Mouse (Mus musculus) kidney, embryonic 14.5 days (tissue): ENCODE measurements around the gene Eif3i. TPM values are rescaled to one million over a fixed set of nuclear protein-coding genes. Genes with fewer than 3 reads are reported as not detected.
"Not testable (repeated sequence)": the region's sequence is repeated elsewhere in the genome, so short reads cannot be mapped to it uniquely, and the experiment has no call there.

ENCODE experiments used
- ATAC-seq: fragments of 200-750 bp; cut with Nextera tagmentation; 2 replicates; pipeline ENCODE4 v1.8.0; 2017; ENCODE audit warnings: moderate number of reproducible peaks, mild to moderate bottlenecking, moderate TSS enrichment, moderate library complexity; ENCODE audit not compliant: low FRiP score, low TSS enrichment
- H3K27ac ChIP-seq: fragments of 300-500 bp; sonication (generic); 2 replicates; pipeline ENCODE4 v1.5.1; 2014; ENCODE audit warnings: low read depth, mild to moderate bottlenecking, low read length, moderate library complexity, mixed read lengths
- H3K27me3 ChIP-seq: fragments of 300-500 bp; sonication (generic); 2 replicates; pipeline ENCODE4 v1.6.1; 2014; ENCODE audit warnings: mild to moderate bottlenecking, low read length; ENCODE audit not compliant: control insufficient read depth, insufficient read depth
- H3K36me3 ChIP-seq: fragments of 300-500 bp; sonication (generic); 2 replicates; pipeline ENCODE4 v1.6.1; 2014; ENCODE audit warnings: low read length, mixed read lengths; ENCODE audit not compliant: control insufficient read depth, insufficient read depth
- H3K4me1 ChIP-seq: fragments of 300-500 bp; sonication (generic); 2 replicates; pipeline ENCODE4 v1.6.1; 2014; ENCODE audit warnings: low read length, mixed read lengths; ENCODE audit not compliant: control insufficient read depth, insufficient read depth
- H3K4me2 ChIP-seq: fragments of 300-500 bp; sonication (generic); replicated peaks from 2 replicates; pipeline ENCODE4 v1.6.1; 2014; ENCODE audit warnings: low read depth, mild to moderate bottlenecking, low read length
- H3K4me3 ChIP-seq: fragments of 300-500 bp; sonication (generic); 2 replicates; pipeline ENCODE4 v1.5.1; 2014; ENCODE audit warnings: mild to moderate bottlenecking, low read length
- H3K9ac ChIP-seq: fragments of 300-500 bp; sonication (generic); 2 replicates; pipeline ENCODE4 v1.6.1; 2014; ENCODE audit warnings: low read depth, mild to moderate bottlenecking, low read length, moderate library complexity
- H3K9me3 ChIP-seq: fragments of 300-500 bp; sonication (generic); 2 replicates; pipeline ENCODE4 v1.6.1; 2016; ENCODE audit warnings: low read length; ENCODE audit not compliant: control insufficient read depth
- WGBS: fragments of 180-500 bp; shearing (Covaris S2); extraction: QIAGEN DNeasy Blood & Tissue Kit; methylation state at CpG from one replicate; pipeline ENCODE4 v1.1.7; 2014; 5-methylcytosine and 5-hydroxymethylcytosine counted together
- polyA plus RNA-seq: library from polyadenylated mRNA; unstranded; fragments of >200 nt; fragmentation: Nextera tagmentation; extraction: Ambion mirVana; gene quantifications from 2 replicates; pipeline ENCODE4 v1.2.1, GENCODE M21; 2014

The Eif3i gene
- polyA plus RNA-seq, 1 experiment from 2014 or later = 340 TPM

GRCm38 (mm10) chr4:129558321-129558955 lies 42.0 kb downstream of the Eif3i start:
- H3K4me2 ChIP-seq = no peak overlapping the region
- WGBS = 84% methylated on average over 12 of the region's 12 CpGs
- H3K9me3 ChIP-seq = no peaks in the 10 kb centered on the region
- ATAC-seq = no peak
- no peak overlapping the region for H3K27ac ChIP-seq
- H3K4me1 ChIP-seq = peaks cover 9% of the 10 kb centered on the region; the same call in 1 of the 2 replicates
- H3K27me3 ChIP-seq = no peaks in the 10 kb centered on the region
- no peaks in the 10 kb centered on the region for H3K36me3 ChIP-seq
- H3K9ac ChIP-seq = no peak overlapping the region
- no peak overlapping the region for H3K4me3 ChIP-seq

GRCm38 (mm10) chr4:129557256-129557808 lies 43.1 kb downstream of the Eif3i start:
- Histone ChIP-seq H3K9ac (peak overlapping the region; percentile 47), H3K4me1 (peaks cover 6% of the 10 kb centered on the region; the same call in 1 of the 2 replicates), H3K4me3 (no peak overlapping the region), H3K27me3 (no peaks in the 10 kb centered on the region), H3K9me3 (no peaks in the 10 kb centered on the region), H3K36me3 (no peaks in the 10 kb centered on the region), H3K4me2 (peak overlapping the region; percentile 77; the same call in 1 of the 2 replicates), H3K27ac (peak overlapping the region; percentile 39; the same call in 1 of the 2 replicates)
- no peak for ATAC-seq
- 39% methylated on average over 9 of the region's 9 CpGs for WGBS

- H3K4me2 ChIP-seq = peak overlapping the region; percentile 77
- ATAC-seq = peak; percentile 84
- peak overlapping the region; percentile 48 for H3K4me3 ChIP-seq
- H3K4me1 ChIP-seq = peaks cover 6% of the 10 kb centered on the region; the same call in 1 of the 2 replicates
- no peaks in the 10 kb centered on the region for H3K36me3 ChIP-seq
- H3K9me3 ChIP-seq = no peaks in the 10 kb centered on the region
- H3K27ac ChIP-seq = peak overlapping the region; percentile 39; the same call in 1 of the 2 replicates
- H3K9ac ChIP-seq = peak overlapping the region; percentile 47
- H3K27me3 ChIP-seq = no peaks in the 10 kb centered on the region
- 5% methylated on average over 33 of the region's 33 CpGs for WGBS
Observed at GRCm38 (mm10) chr4:129556532-129557223, 43.8 kb downstream of the Eif3i start.

- no peaks in the 10 kb centered on the region for H3K36me3 ChIP-seq
- H3K27me3 ChIP-seq = no peaks in the 10 kb centered on the region
- H3K9ac ChIP-seq = peak overlapping the region; percentile 55
- no peaks in the 10 kb centered on the region for H3K9me3 ChIP-seq
- H3K4me3 ChIP-seq = peak overlapping the region; percentile 48
- peak overlapping the region; percentile 77 for H3K4me2 ChIP-seq
- ATAC-seq = peak; percentile 65
- peaks cover 6% of the 10 kb centered on the region; the same call in 1 of the 2 replicates for H3K4me1 ChIP-seq
- under 1% methylated on average over 24 of the region's 24 CpGs for WGBS
- H3K27ac ChIP-seq = peak overlapping the region; percentile 51; the same call in 1 of the 2 replicates
Observed at GRCm38 (mm10) chr4:129555862-129556531, 44.5 kb downstream of the Eif3i start.

GRCm38 (mm10) chr4:129555421-129555861 lies 45.0 kb downstream of the Eif3i start:
- peak overlapping the region; percentile 55 for H3K9ac ChIP-seq
- H3K4me1 ChIP-seq = peaks cover 6% of the 10 kb centered on the region; the same call in 1 of the 2 replicates
- peak overlapping the region; percentile 77 for H3K4me2 ChIP-seq
- H3K27ac ChIP-seq = no peak overlapping the region; the same call in 1 of the 2 replicates
- 2% methylated on average over 16 of the region's 16 CpGs for WGBS
- no peaks in the 10 kb centered on the region for H3K9me3 ChIP-seq
- no peaks in the 10 kb centered on the region for H3K27me3 ChIP-seq
- H3K36me3 ChIP-seq = no peaks in the 10 kb centered on the region
- peak; percentile 58 for ATAC-seq
- H3K4me3 ChIP-seq = peak overlapping the region; percentile 48

GRCm38 (mm10) chr4:129554512-129554911 lies 45.9 kb downstream of the Eif3i start:
- ATAC-seq, H3K9ac ChIP-seq, H3K9me3 ChIP-seq, H3K4me1 ChIP-seq, H3K4me3 ChIP-seq, H3K4me2 ChIP-seq, H3K36me3 ChIP-seq, H3K27me3 ChIP-seq, H3K27ac ChIP-seq: not testable (repeated sequence)
- WGBS = 90% methylated on average over 6 of the region's 6 CpGs

- ATAC-seq = no peak
- Histone ChIP-seq H3K27me3 (no peaks in the 10 kb centered on the region), H3K4me1 (peaks cover 4% of the 10 kb centered on the region; the same call in 1 of the 2 replicates), H3K9me3 (no peaks in the 10 kb centered on the region), H3K4me2 (no peak overlapping the region), H3K36me3 (no peaks in the 10 kb centered on the region), H3K27ac (no peak overlapping the region), H3K4me3 (no peak overlapping the region), H3K9ac (no peak overlapping the region)
- WGBS = 40% methylated on average over 1 of the region's 1 CpGs
Observed at GRCm38 (mm10) chr4:129550295-129550694, 50.2 kb downstream of the Eif3i start.

- no peak for ATAC-seq
- 97% methylated on average over 2 of the region's 2 CpGs for WGBS
- Histone ChIP-seq H3K27me3 (no peaks in the 10 kb centered on the region), H3K4me3 (no peak overlapping the region), H3K9ac (no peak overlapping the region), H3K9me3 (no peaks in the 10 kb centered on the region), H3K36me3 (no peaks in the 10 kb centered on the region), H3K4me1 (peaks cover 4% of the 10 kb centered on the region; the same call in 1 of the 2 replicates), H3K27ac (no peak overlapping the region), H3K4me2 (no peak overlapping the region)
Observed at GRCm38 (mm10) chr4:129549306-129549705, 51.1 kb downstream of the Eif3i start.
